In the genomic region with DNA sequence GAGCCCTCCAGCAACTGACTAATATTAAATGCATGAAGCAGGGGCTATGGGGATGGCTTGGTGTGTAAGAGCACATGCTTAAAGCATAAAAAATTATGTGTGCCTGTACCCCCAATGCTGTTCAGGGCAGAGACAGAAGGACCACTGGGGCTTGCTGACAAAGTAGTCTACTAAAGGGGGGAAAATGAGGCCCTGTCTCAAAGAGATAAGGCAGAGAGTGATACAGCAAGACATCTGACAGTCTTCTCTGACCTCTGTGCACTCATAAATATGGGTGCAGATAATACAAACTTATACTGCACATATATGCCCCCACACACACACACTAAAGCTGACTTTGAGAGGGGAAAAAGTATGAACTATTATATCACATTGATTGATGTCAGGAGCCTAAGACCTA, we compare ENCODE assay signal across 14 mouse cellular contexts.
"Had no signal": no experiment of that assay in that cellular context is flagged by ENCODE, and none has a peak within 500 bp of the region (broad histone marks: within the 10 kb centered on the region; RNA-seq: fewer than 3 reads in every experiment).

No protein-coding gene starts in this region.

- H3K27me3 ChIP-seq: kidney, embryonic 15.5 days; limb, embryonic 15.5 days; neural tube, embryonic 15.5 days had no signal

- H3K36me3 ChIP-seq: kidney, embryonic 15.5 days; limb, embryonic 15.5 days; midbrain, embryonic 12.5 days; neural tube, embryonic 15.5 days had no signal

- ATAC-seq: intestine, embryonic 16.5 days had no signal

- DNase-seq: kidney, adult 2 months; kidney, postnatal 14 days; lung, embryonic 14.5 days; lung, postnatal 10 days; lung, postnatal 4 days; thymus, postnatal 4 days had no signal

- H3K4me2 ChIP-seq: kidney, embryonic 15.5 days; limb, embryonic 15.5 days; lung, embryonic 14.5 days; midbrain, embryonic 12.5 days; neural tube, embryonic 15.5 days had no signal

- H3K9me3 ChIP-seq: kidney, embryonic 15.5 days; limb, embryonic 15.5 days; midbrain, embryonic 12.5 days; neural tube, embryonic 15.5 days had no signal

- H3K4me3 ChIP-seq: kidney, embryonic 15.5 days; left cerebral cortex, adult 2 months; limb, embryonic 15.5 days; midbrain, embryonic 12.5 days; myocyte; neural tube, embryonic 15.5 days had no signal

- H3K27ac ChIP-seq: kidney, embryonic 15.5 days; left cerebral cortex, adult 2 months; limb, embryonic 15.5 days; midbrain, embryonic 12.5 days; neural tube, embryonic 15.5 days; stomach, postnatal 0 days had no signal

- H3K9ac ChIP-seq: kidney, embryonic 15.5 days; limb, embryonic 15.5 days; lung, embryonic 14.5 days; midbrain, embryonic 12.5 days; neural tube, embryonic 15.5 days had no signal
